ENCODE assay signal across 8 mouse cellular contexts in genomic region chr10:39369977-39370785, GRCm38 (mm10). TPM values are rescaled to one million over a fixed set of nuclear protein-coding genes. Genes with fewer than 3 reads are reported as not detected.
A peak's percentile ranks its signal among the peaks of the same experiment; 100 is the strongest.
DNase-seq lines count a peak whose midpoint lies in the region; ATAC-seq and TF ChIP-seq lines count a peak whose summit lies in the region.

No protein-coding gene starts in this region.

- H3K4me1 ChIP-seq in forebrain, embryonic 15.5 days: peaks cover 49% of the 10 kb centered on the region
- H3K4me1 ChIP-seq in spleen, adult 2 months (ENCODE audit: control insufficient read depth, insufficient read depth, insufficient read length): peaks cover 6% of the 10 kb centered on the region; the same call in 1 of the 2 replicates

- H3K4me3 ChIP-seq in forebrain, embryonic 15.5 days: peak overlapping the region; percentile 92
- H3K4me3 ChIP-seq in layer of hippocampus, adult 2 months: peak overlapping the region; percentile 91
- H3K4me3 ChIP-seq in spleen, adult 2 months (ENCODE audit: extremely low read depth, insufficient read depth, insufficient read length): peak overlapping the region; percentile 86

- intact Hi-C loops in heart, postnatal 36 days (cut with DNase I): loop anchor here (2.0 to 5.0 kb wide), 7 partner anchors 37 to 362 kb away; partner anchors contain the start of gene Rev3l

- no peak for TF ChIP-seq CTCF in brain, embryonic 14.5 days (IDR thresholded peaks at IDR 0.05; ENCODE audit: borderline replicate concordance, extremely low read depth, insufficient read depth, insufficient read length)
- no peak for TF ChIP-seq CTCF in layer of hippocampus, adult 2 months (conservative IDR thresholded peaks at IDR 0.05)
- no peak for TF ChIP-seq CTCF in spleen, adult 2 months (IDR thresholded peaks at IDR 0.05; ENCODE audit: extremely low read depth, insufficient read depth, insufficient read length, insufficient replicate concordance)

- WGBS in forebrain, embryonic 15.5 days: under 1% methylated on average over 65 of the region's 68 CpGs
- under 1% methylated on average over 67 of the region's 68 CpGs for WGBS in spleen, adult 2 months

- H3K9ac ChIP-seq in forebrain, embryonic 15.5 days (replicated peaks): peak overlapping the region; percentile 97

- DNase-seq in left cerebral cortex, adult 18-20 months (ENCODE audit: low spot score in 2 of 2): peak; percentile 38 to 40
- no peak for DNase-seq in left cerebral cortex, adult 9 months (ENCODE audit: low spot score in 2 of 2)
- peak; percentile 69 for DNase-seq in brain, embryonic 14.5 days (ENCODE audit: low read depth)
- peak; percentile 52 to 71 for DNase-seq in heart, postnatal 36 days
- peak in 1 of 2 experiments; percentile 56 for DNase-seq in layer of hippocampus, adult 2 months (ENCODE audit: low spot score in 2 of 2)
- peak; percentile 60 to 73 for DNase-seq in lung, postnatal 4 days
- DNase-seq in spleen, adult 2 months (ENCODE audit: low read depth in 1 of 2, low spot score in 2 of 2): peak in 1 of 2 experiments; percentile 48

- ATAC-seq in forebrain, embryonic 15.5 days (replicated peaks): peak; percentile 66

- H3K9me3 ChIP-seq in forebrain, embryonic 15.5 days: no peaks in the 10 kb centered on the region

- peak overlapping the region; percentile 97 for H3K27ac ChIP-seq in forebrain, embryonic 15.5 days (replicated peaks)
- H3K27ac ChIP-seq in layer of hippocampus, adult 2 months: peak overlapping the region; percentile 97
- peak overlapping the region; percentile 86 for H3K27ac ChIP-seq in spleen, adult 2 months (ENCODE audit: insufficient read depth, low read length)

- H3K27me3 ChIP-seq in forebrain, embryonic 15.5 days: no peaks in the 10 kb centered on the region
- no peaks in the 10 kb centered on the region for H3K27me3 ChIP-seq in spleen, adult 2 months (ENCODE audit: control insufficient read depth, insufficient read depth, low read length)

- TF ChIP-seq POLR2A in brain, embryonic 14.5 days (IDR thresholded peaks at IDR 0.05; ENCODE audit: borderline replicate concordance, extremely low read depth, insufficient read depth, insufficient read length, poor library complexity, severe bottlenecking): no peak
- no peak for TF ChIP-seq POLR2A in spleen, adult 2 months (IDR thresholded peaks at IDR 0.05; ENCODE audit: low read depth, low read length)

- no peaks in the 10 kb centered on the region for H3K36me3 ChIP-seq in forebrain, embryonic 15.5 days
- no peaks in the 10 kb centered on the region for H3K36me3 ChIP-seq in spleen, adult 2 months (ENCODE audit: control insufficient read depth, insufficient read depth, low read length)

- H3K4me2 ChIP-seq in forebrain, embryonic 15.5 days (replicated peaks): peak overlapping the region; percentile 58

RNA-seq across cellular contexts. Expression of gene Fyn, which starts 1.5 kb away (rescaled TPM):
- total RNA-seq in left cerebral cortex, adult 18-20 months (2021): 100 to 1,000 TPM; 107 TPM
- polyA plus RNA-seq in brain, embryonic 14.5 days (2012; rRNA removed): 106 and 134 TPM in 2 replicates
- polyA plus RNA-seq in forebrain, embryonic 15.5 days (2015; fragmentation: Nextera tagmentation; extraction: Ambion mirVana): 75.6 and 79.3 TPM in 2 replicates
- total RNA-seq in heart, postnatal 36 days (2021): 10 to 100 TPM; 32.1 to 35.1 TPM
- 100 to 1,000 TPM; 127 to 130 TPM for total RNA-seq in layer of hippocampus, adult 2 months (2021)
- polyA plus RNA-seq in spleen, adult 2 months (2012; rRNA removed): 36.9 and 38.0 TPM in 2 replicates

Comparison
In these comparisons a context has a peak if more than half of its experiments do, and no peak if none do; other contexts are left out.
1. DNase-seq: peak in left cerebral cortex, adult 18-20 months (2 of 2), brain, embryonic 14.5 days (single experiment), heart, postnatal 36 days (2 of 2) and lung, postnatal 4 days (2 of 2); none in left cerebral cortex, adult 9 months (0 of 2).
2. Peak in every context shown above with its lines, with median percentiles within 50 percentile points of each other: H3K27ac ChIP-seq and H3K4me3 ChIP-seq.